Mouse (Mus musculus): ENCODE results near the gene Ccdc65.
A peak's percentile ranks its signal among the peaks of the same experiment; 100 is the strongest.
"Not testable (repeated sequence)": the region's sequence is repeated elsewhere in the genome, so short reads cannot be mapped to it uniquely, and the experiment has no call there.

Ccdc65 gene

DNA sequence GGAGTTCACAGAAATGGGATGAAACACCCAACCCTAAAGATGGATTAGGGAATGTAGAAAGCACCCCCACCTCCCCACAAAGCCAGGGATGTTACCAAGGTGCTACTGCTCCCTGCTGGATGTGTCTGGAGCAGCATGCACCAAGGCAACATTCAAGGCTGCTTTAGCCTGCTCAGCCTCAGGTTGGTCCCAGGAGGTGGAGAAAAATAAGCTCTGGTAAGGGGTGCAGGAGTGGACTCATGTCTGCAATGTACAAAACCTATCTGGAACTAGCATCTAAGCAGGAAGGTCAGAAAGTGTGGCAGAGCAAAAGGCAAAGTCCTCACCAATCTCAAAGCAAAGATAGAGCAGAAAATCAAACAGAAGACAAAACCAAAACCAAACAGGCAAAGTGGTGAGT is 29.9 kb downstream of the Ccdc65 start:
- no peak for DNase-seq (ENCODE audit: low read depth)

DNA sequence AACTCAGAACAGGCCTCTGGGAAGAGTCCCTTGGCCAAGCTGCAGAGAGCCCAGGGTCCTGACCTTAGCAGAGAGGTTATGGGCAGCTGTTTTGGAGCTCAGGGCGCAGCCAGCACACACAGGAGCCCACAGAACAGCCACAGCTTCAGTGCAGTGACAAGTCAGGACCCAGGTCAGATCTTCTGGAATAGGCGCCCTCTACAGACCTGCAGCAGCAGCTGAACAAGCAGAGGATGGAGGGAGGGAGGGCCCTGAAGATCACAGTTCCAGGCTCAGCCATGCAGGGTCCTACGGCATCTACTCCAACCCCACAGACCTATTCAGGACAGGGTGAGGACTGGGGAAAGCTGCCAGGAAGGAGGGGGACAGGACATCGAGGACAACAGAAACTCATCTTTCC is 30.8 kb downstream of the Ccdc65 start:
- DNase-seq (ENCODE audit: low read depth): no peak

- no peak for DNase-seq (ENCODE audit: low read depth)
Measured at GRCm38 (mm10) chr15:98740219-98740618, 32.2 kb downstream of the Ccdc65 start.

DNA sequence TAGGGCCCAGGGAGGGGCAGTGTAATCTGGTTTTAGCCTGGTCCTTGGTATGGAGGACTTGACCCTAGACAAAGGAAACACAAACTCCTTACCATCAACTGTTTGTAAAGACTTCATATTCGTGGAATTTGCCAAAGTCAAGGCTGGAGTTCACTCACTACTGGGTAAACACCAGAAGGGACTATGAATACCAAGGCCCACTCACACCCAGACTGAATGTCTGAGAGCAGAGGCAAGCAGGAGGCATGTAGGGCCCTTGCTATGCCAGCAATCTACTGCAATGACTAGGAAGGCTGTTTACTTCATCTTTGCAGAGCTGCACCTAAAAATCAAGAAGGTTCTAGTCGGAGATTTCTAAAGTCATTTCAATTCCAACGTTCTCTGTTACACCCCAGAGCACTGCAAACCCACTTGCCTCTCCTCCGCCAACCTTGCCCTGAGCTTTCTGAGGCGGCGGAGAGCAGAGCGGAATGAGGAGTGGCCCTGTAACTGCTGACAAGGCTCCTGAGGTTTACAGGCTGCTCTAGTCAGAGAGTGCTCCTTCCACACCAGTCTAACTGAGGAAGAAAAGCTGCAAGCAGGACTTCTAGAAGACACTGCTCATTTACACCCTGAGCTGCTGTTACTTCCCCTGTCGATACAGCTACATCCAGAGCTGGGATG is 34.9 kb downstream of the Ccdc65 start:
- DNase-seq (ENCODE audit: low read depth): no peak

- not testable (repeated sequence) for DNase-seq (ENCODE audit: low read depth)
Measured at GRCm38 (mm10) chr15:98743863-98744262, 35.9 kb downstream of the Ccdc65 start.

DNA sequence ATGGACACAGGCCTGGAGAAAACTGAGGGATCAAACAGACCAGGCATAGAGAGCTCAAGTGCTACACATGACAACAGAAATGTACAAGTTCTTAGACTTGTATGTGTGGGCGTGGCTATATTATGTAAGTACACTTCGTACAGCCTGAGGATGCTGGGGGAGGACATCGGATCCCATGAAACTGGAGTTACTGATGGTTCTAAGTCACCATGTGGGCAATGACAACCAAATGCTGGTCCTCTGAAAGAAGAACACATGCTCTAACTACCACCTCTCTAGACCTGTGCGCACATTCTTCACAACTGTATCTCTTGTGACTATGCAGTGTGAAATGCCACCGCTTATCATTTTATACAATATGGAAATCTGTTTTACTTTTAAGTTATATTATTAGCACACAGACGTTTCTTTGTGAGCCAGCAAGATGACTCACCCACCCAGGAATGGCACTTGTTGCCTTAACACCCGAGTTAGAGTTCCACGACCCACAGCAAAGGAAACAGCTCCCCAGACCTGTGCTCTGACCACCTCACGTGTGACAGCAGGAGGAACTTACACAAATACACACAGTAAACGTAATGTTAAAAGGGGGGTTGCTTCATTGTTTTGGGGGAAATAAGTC is 38.4 kb downstream of the Ccdc65 start:
- no peak for DNase-seq (ENCODE audit: low read depth)

DNA sequence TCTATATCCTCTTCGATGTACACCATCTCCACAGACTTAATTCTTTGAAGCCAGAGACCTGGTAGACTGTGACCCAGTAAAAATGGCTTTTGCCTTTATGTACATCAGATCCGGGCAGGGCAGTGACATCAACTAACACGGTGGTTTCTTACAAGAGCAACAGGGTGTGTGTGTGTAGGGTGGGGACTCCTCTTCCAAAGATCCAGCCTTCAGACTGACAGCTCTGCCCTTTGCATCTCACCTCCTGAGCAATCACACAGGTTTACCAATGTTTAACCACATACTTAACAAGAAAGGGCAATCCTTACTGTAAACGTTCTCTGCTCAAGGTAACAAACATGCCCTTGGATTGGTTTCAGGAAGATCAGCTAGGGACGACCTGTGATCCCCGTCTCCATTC is 39.3 kb downstream of the Ccdc65 start:
- DNase-seq (ENCODE audit: low read depth): no peak

DNA sequence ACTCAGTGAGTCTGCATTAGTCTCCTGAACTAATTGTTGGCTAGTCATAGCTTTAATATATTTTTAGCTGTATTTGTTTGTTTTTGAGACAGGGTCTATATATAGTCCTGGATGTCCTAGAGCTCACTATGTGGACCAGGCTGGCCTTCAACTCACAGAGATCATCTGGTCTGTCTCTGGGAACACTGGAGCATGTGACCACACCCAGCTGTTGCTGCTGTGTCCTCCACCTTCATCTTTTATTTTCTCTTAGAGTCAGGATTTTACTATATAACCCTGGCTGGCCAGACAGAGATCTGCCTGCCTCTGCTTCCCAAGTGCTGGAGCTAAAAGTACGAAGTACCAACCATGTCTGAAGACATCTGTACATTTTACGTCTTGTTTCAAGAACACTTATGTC is 41.1 kb downstream of the Ccdc65 start:
- no peak for DNase-seq (ENCODE audit: low read depth)

GRCm38 (mm10) chr15:98753021-98753423 is 45.0 kb downstream of the Ccdc65 start:
- no peak for DNase-seq (ENCODE audit: low read depth)

- no peak for DNase-seq (ENCODE audit: low read depth)
Measured at GRCm38 (mm10) chr15:98754125-98754524, 46.1 kb downstream of the Ccdc65 start.

DNA sequence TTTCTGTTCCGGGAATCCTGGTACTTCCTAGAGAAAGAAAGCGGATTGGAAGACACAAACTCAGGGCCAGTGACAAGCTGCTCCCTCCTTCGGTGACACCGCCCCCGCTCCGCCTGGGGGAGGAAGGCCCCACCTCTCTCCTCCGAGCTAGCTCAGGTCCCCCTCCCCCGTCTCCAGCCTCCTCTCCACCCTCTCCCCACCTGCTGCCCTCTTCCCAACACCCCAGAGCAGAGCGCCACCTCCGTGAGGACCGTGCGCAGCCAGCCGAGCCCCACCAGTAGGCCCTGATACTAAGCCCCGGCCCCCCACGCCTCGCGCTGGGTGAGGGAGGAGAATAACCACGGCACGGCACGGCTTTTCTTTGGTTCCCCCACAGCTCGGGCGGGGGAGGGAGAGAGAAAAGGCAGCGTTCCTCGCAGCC is 54.2 kb downstream of the Ccdc65 start:
- peak; percentile 62 for DNase-seq (ENCODE audit: low read depth)

DNA sequence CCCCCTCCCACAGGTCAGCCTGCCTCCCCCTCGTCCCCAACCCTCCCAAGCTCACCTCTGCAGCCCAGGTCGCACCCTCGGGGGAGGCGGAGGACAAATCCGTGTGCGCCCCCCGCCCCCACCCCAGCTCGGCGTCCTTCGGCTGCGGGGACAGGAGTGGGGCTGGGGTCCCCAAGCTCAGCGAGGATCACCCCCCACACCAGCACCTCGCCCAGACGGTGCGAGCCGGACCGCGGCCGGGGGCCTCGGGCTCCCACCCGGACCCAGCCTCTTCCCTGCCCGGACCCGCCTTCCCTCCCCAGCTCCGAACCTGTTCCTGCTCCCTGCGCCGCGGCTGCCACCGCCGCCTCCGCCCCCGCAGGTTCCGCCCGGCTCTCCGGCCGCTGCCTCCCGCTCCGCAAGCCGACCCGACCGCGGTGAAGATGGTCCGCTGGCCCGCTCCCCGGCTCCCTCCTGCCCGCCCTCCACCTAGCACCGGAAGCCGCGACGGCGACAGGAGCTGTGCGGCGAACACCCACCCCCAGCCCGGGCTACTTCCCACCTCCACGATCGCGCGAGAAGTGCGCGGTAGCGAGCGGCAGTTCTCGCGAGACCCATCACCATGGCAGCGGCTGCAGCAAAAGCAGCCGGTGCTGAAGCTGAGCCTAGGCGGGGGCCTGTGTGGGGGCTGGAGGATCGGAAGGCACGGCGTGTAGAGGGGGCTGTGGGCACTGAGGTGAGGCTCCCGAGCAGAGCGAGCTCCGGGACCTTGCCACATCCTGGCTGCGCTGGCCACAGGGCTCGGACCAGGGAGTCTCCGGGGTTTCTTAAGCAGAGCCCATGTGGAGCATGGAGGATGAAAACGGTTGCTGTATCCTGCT is 54.9 kb downstream of the Ccdc65 start, which contains the start of gene Arf3:
TSS of gene Arf3 (minus strand) at position 545 of the 860 bp plus-strand sequence.
- peak; percentile 87 for DNase-seq (ENCODE audit: low read depth)

GRCm38 (mm10) chr15:98765929-98766328 is 57.9 kb downstream of the Ccdc65 start:
- no peak for DNase-seq (ENCODE audit: low read depth)

DNA sequence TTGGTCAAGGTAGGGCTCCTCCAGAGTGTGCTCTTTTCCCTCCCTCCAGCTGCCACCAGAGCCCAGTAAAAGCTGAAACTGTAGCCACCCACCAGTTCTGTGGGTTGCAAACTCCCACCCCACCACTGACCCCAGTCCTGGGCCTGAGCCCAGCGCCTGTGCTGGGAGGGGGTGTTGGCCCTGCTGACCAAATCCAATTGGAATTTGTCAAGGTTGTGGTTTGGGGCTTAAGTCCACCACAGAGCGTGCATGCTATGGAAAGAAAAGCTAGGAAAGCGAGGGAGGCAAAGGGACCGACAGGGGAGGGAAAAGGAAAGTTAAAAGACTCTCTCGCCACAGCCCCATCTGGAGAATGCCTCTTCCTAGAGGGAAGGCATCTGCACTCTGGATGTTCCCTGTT is 60.3 kb downstream of the Ccdc65 start:
- DNase-seq (ENCODE audit: low read depth): no peak

DNA sequence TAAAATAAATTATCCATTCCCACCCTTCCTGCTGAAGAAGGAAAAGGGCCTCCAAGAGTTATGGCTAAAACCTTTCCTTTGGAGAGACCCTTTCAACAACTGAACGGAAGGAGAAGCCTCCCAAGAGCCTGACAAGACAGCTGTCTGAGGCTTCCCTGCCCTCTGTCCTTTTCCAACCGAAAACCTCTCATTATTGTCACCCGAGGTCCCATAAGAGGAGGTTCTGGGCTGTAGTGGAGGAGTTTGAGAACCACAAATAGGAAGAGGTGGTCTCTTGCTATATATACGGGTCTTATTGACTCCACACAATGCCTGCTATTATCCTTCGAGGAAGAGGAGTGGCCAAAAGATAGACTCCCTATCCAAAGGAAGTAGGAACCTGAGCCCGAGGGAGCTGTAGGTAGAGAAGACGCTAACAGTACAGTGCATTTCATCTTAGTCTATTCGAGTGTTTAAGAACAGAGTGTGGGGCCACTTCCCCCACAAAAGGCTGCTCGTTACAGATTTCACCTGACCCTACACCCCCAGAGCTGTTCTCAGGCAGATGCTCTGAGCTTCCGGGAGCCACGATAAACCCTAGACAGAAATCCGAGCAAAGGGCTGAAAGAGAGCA is 63.9 kb downstream of the Ccdc65 start:
- no peak for DNase-seq (ENCODE audit: low read depth)

GRCm38 (mm10) chr15:98772511-98773211 is 64.7 kb downstream of the Ccdc65 start:
- DNase-seq (ENCODE audit: low read depth): no peak
